Mouse (Mus musculus) skeletal muscle tissue, adult 2 months (tissue): ENCODE data around the gene Cdc42bpa.

Experiments
- DNase-seq: peaks from one replicate; pipeline ENCODE4 v3.0.0-alpha.2; 2012; ENCODE audit warnings: low read depth, low spot score

Gene Cdc42bpa

GRCm38 (mm10) chr1:180191112-180191511 lies 230.8 kb downstream of the Cdc42bpa start:
- DNase-seq: no peak

- no peak for DNase-seq
These were observed 231.5 kb downstream of the Cdc42bpa start for GRCm38 (mm10) chr1:180191651-180192220.

GRCm38 (mm10) chr1:180192866-180193265 lies 232.6 kb downstream of the Cdc42bpa start:
- DNase-seq: no peak

GRCm38 (mm10) chr1:180193391-180193935 lies 233.2 kb downstream of the Cdc42bpa start:
- no peak for DNase-seq

GRCm38 (mm10) chr1:180194048-180194447 lies 233.8 kb downstream of the Cdc42bpa start:
- no peak for DNase-seq

- DNase-seq: peak; percentile 87
These were observed 234.7 kb downstream of the Cdc42bpa start for GRCm38 (mm10) chr1:180194781-180195471.

- DNase-seq: peak; percentile 99
These were observed 235.6 kb downstream of the Cdc42bpa start for GRCm38 (mm10) chr1:180195703-180196381.

GRCm38 (mm10) chr1:180196508-180196907 lies 236.2 kb downstream of the Cdc42bpa start:
- no peak for DNase-seq

- DNase-seq: no peak
These were observed 237.7 kb downstream of the Cdc42bpa start for GRCm38 (mm10) chr1:180197956-180198355.

GRCm38 (mm10) chr1:180198959-180199714 lies 238.9 kb downstream of the Cdc42bpa start, which contains the start of gene Coq8a:
Gene Coq8a (minus strand): TSS chr1:180199602.
- DNase-seq: no peak

GRCm38 (mm10) chr1:180199715-180200050 lies 239.4 kb downstream of the Cdc42bpa start:
- DNase-seq: no peak

GRCm38 (mm10) chr1:180200722-180201121 lies 240.4 kb downstream of the Cdc42bpa start:
- no peak for DNase-seq

- DNase-seq: no peak
These were observed 248.1 kb downstream of the Cdc42bpa start for GRCm38 (mm10) chr1:180208370-180208769.

- peak; percentile 85 for DNase-seq
These were observed 249.8 kb downstream of the Cdc42bpa start for GRCm38 (mm10) chr1:180210031-180210432.

- peak; percentile 63 for DNase-seq
These were observed 250.6 kb downstream of the Cdc42bpa start for GRCm38 (mm10) chr1:180210781-180211271.

- DNase-seq: no peak
These were observed 252.6 kb downstream of the Cdc42bpa start for GRCm38 (mm10) chr1:180212911-180213310.

- DNase-seq: peak; percentile 81
These were observed 254.8 kb downstream of the Cdc42bpa start for GRCm38 (mm10) chr1:180215044-180215443.
